Mouse (Mus musculus): ENCODE results near the gene Psg28. TPM values are rescaled to one million over a fixed set of nuclear protein-coding genes. Genes with fewer than 3 reads are reported as not detected.
"Not testable (repeated sequence)": the region's sequence is repeated elsewhere in the genome, so short reads cannot be mapped to it uniquely, and the experiment has no call there.

Psg28 gene
- polyA plus RNA-seq (2016; fragmentation: Nextera tagmentation; extraction: Ambion mirVana) = not detected in 2 replicates

GRCm38 (mm10) chr7:18431941-18432340 is at the start of gene Psg28:
Gene Psg28 (minus strand): TSS chr7:18432041.
- not testable (repeated sequence) for H3K4me3 ChIP-seq; H3K9me3 ChIP-seq (replicated peaks); H3K36me3 ChIP-seq; H3K27me3 ChIP-seq (replicated peaks); H3K27ac ChIP-seq; H3K4me2 ChIP-seq; ATAC-seq; H3K4me1 ChIP-seq; H3K9ac ChIP-seq
- 61% methylated on average over 2 of the region's 2 CpGs for WGBS (ENCODE audit: insufficient replicate concordance)

- 41% methylated on average over 10 of the region's 11 CpGs for WGBS (ENCODE audit: insufficient replicate concordance)
- peaks cover 12% of the 10 kb centered on the region for H3K9me3 ChIP-seq (replicated peaks)
- no peak overlapping the region for H3K9ac ChIP-seq
- ATAC-seq = no peak
- H3K27ac ChIP-seq = no peak overlapping the region
- H3K36me3 ChIP-seq = no peaks in the 10 kb centered on the region
- no peak overlapping the region for H3K4me3 ChIP-seq
- H3K4me2 ChIP-seq = no peak overlapping the region
- H3K4me1 ChIP-seq = no peaks in the 10 kb centered on the region
- no peaks in the 10 kb centered on the region; the same call in 1 of the 2 replicates for H3K27me3 ChIP-seq (replicated peaks)
These were observed 28.4 kb downstream of the Psg28 start for GRCm38 (mm10) chr7:18403407-18403806.

- Histone ChIP-seq H3K36me3 (no peaks in the 10 kb centered on the region), H3K9me3 (replicated peaks) (peaks cover 12% of the 10 kb centered on the region), H3K9ac (no peak overlapping the region), H3K4me2 (no peak overlapping the region), H3K27ac (no peak overlapping the region), H3K4me3 (no peak overlapping the region), H3K4me1 (no peaks in the 10 kb centered on the region), H3K27me3 (replicated peaks) (no peaks in the 10 kb centered on the region; the same call in 1 of the 2 replicates)
- 29% methylated on average over 30 of the region's 35 CpGs for WGBS (ENCODE audit: insufficient replicate concordance)
- no peak for ATAC-seq
These were observed 29.2 kb downstream of the Psg28 start for GRCm38 (mm10) chr7:18402527-18403237.

DNA sequence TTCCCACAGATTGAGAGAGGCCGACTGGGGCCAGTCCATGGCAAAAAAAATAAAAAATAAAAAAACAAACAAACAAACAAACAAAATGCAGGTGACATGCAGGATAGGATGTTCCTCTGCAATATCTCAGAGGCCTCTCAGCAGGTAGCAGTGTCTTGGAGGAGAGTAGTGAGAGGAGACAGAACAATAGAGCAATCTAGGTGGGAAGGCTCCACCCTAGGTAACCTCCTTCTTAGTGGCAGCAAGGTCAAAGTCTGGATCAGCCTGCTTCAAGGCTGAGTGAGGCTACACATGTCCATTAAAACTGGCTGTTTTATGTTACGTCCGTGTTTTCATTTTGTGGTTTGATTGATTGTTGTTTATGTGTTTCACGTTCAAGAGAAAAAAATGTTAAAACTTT is 40.4 kb downstream of the Psg28 start:
- H3K36me3 ChIP-seq; H3K27ac ChIP-seq; H3K27me3 ChIP-seq (replicated peaks); ATAC-seq; H3K4me3 ChIP-seq; H3K4me1 ChIP-seq; H3K9ac ChIP-seq; H3K4me2 ChIP-seq: not testable (repeated sequence)
- WGBS (ENCODE audit: insufficient replicate concordance) = 70% methylated on average over 4 of the region's 4 CpGs
- peaks cover 20% of the 10 kb centered on the region for H3K9me3 ChIP-seq (replicated peaks)

GRCm38 (mm10) chr7:18378295-18378694 is 53.5 kb downstream of the Psg28 start:
- Histone ChIP-seq H3K4me3 (no peak overlapping the region), H3K27ac (no peak overlapping the region), H3K27me3 (replicated peaks) (no peaks in the 10 kb centered on the region), H3K9ac (no peak overlapping the region), H3K9me3 (replicated peaks) (peaks cover 33% of the 10 kb centered on the region), H3K36me3 (no peaks in the 10 kb centered on the region), H3K4me2 (no peak overlapping the region), H3K4me1 (no peaks in the 10 kb centered on the region)
- no peak for ATAC-seq
- WGBS (ENCODE audit: insufficient replicate concordance) = 44% methylated on average over 1 of the region's 2 CpGs

Small RNAs within 50 kb of the gene (microRNA-seq; reads per million reads assigned to microRNA genes)
- not detected for gene Gm24715

Other genes with a start within 250 kb of the Psg28 start
- not detected in 2 replicates for gene Mill1, start 186.7 kb downstream of the Psg28 start, polyA plus RNA-seq (2016; fragmentation: Nextera tagmentation; extraction: Ambion mirVana)
- not detected in 2 replicates for gene Psg18, start 77.0 kb downstream of the Psg28 start, polyA plus RNA-seq (2016; fragmentation: Nextera tagmentation; extraction: Ambion mirVana)
- not detected in 2 replicates for gene Psg26, start 52.1 kb upstream of the Psg28 start, polyA plus RNA-seq (2016; fragmentation: Nextera tagmentation; extraction: Ambion mirVana)
- gene Psg25, start 100.2 kb upstream of the Psg28 start, polyA plus RNA-seq (2016; fragmentation: Nextera tagmentation; extraction: Ambion mirVana) = not detected in 2 replicates
- not detected in 2 replicates for gene Psg27, start 135.3 kb upstream of the Psg28 start, polyA plus RNA-seq (2016; fragmentation: Nextera tagmentation; extraction: Ambion mirVana)
- gene Psg23, start 184.5 kb upstream of the Psg28 start, polyA plus RNA-seq (2016; fragmentation: Nextera tagmentation; extraction: Ambion mirVana) = not detected in 2 replicates
- not detected in 2 replicates for gene Psg21, start 224.7 kb upstream of the Psg28 start, polyA plus RNA-seq (2016; fragmentation: Nextera tagmentation; extraction: Ambion mirVana)